Mouse (Mus musculus): ENCODE measurements at regions not wholly inside any gene's neighbourhood (a gene's known extent, or its start where the extent isn't known, plus 50 kb on each side); places are given as distances from the start of the nearest gene placed in this dataset.
A peak's percentile ranks its signal among the peaks of the same experiment; 100 is the strongest.
"Not testable (repeated sequence)": the region's sequence is repeated elsewhere in the genome, so short reads cannot be mapped to it uniquely, and the experiment has no call there.

GRCm38 (mm10) chr8:71823655-71824622 lies 57.9 kb upstream of the Zfp709 start:
- not testable (repeated sequence) for DNase-seq (ENCODE audit: low read depth)

- DNase-seq (ENCODE audit: low read depth): not testable (repeated sequence)
Observed at GRCm38 (mm10) chr8:71822749-71823148, 59.1 kb upstream of the Zfp709 start.

- DNase-seq (ENCODE audit: low read depth): not testable (repeated sequence)
Observed at GRCm38 (mm10) chr8:71819936-71820335, 61.9 kb upstream of the Zfp709 start.

GRCm38 (mm10) chr8:71819381-71819780 lies 62.4 kb upstream of the Zfp709 start:
- DNase-seq (ENCODE audit: low read depth): not testable (repeated sequence)

GRCm38 (mm10) chr8:71816272-71817034 lies 65.4 kb upstream of the Zfp709 start:
- DNase-seq (ENCODE audit: low read depth): not testable (repeated sequence)

GRCm38 (mm10) chr8:71815813-71816212 lies 66.0 kb upstream of the Zfp709 start:
- DNase-seq (ENCODE audit: low read depth): not testable (repeated sequence)

- DNase-seq (ENCODE audit: low read depth): not testable (repeated sequence)
Observed at GRCm38 (mm10) chr8:71814740-71815514, 66.9 kb upstream of the Zfp709 start.

GRCm38 (mm10) chr8:71813889-71814288 lies 67.9 kb upstream of the Zfp709 start:
- DNase-seq (ENCODE audit: low read depth): not testable (repeated sequence)

- not testable (repeated sequence) for DNase-seq (ENCODE audit: low read depth)
Observed at GRCm38 (mm10) chr8:71813239-71813638, 68.6 kb upstream of the Zfp709 start.

- not testable (repeated sequence) for DNase-seq (ENCODE audit: low read depth)
Observed at GRCm38 (mm10) chr8:71807788-71808187, 74.0 kb upstream of the Zfp709 start.

GRCm38 (mm10) chr8:71804586-71804985 lies 77.2 kb upstream of the Zfp709 start:
- DNase-seq (ENCODE audit: low read depth): not testable (repeated sequence)

- DNase-seq (ENCODE audit: low read depth): not testable (repeated sequence)
Observed at GRCm38 (mm10) chr8:71802226-71802625, 76.7 kb upstream of the Fcho1 start.

- peak; percentile 1 for DNase-seq (ENCODE audit: low read depth)
Observed at GRCm38 (mm10) chr8:71789031-71789460, 63.5 kb upstream of the Fcho1 start.

- not testable (repeated sequence) for DNase-seq (ENCODE audit: low read depth)
Observed at GRCm38 (mm10) chr8:71780624-71781023, 55.1 kb upstream of the Fcho1 start.

GRCm38 (mm10) chr8:71779824-71780223 lies 54.3 kb upstream of the Fcho1 start:
- DNase-seq (ENCODE audit: low read depth): not testable (repeated sequence)

- DNase-seq (ENCODE audit: low read depth): not testable (repeated sequence)
Observed at GRCm38 (mm10) chr8:71779380-71779779, 53.9 kb upstream of the Fcho1 start.

- DNase-seq (ENCODE audit: low read depth): no peak
Observed at GRCm38 (mm10) chr8:71778916-71779315, 53.4 kb upstream of the Fcho1 start.

Data from c-Kit-positive CD71-negative TER-119-negative erythroid progenitor cells, embryonic 14.5 days (primary cell).